Mouse (Mus musculus) kidney, adult 8-10 months (tissue): ENCODE results near the gene Capg.
A peak's percentile ranks its signal among the peaks of the same experiment; 100 is the strongest.
"Not testable (repeated sequence)": the region's sequence is repeated elsewhere in the genome, so short reads cannot be mapped to it uniquely, and the experiment has no call there.

Source experiments
- DNase-seq, 2 experiments: peaks; one replicate each; pipeline ENCODE4 v3.0.0; 2022

The Capg gene

DNA sequence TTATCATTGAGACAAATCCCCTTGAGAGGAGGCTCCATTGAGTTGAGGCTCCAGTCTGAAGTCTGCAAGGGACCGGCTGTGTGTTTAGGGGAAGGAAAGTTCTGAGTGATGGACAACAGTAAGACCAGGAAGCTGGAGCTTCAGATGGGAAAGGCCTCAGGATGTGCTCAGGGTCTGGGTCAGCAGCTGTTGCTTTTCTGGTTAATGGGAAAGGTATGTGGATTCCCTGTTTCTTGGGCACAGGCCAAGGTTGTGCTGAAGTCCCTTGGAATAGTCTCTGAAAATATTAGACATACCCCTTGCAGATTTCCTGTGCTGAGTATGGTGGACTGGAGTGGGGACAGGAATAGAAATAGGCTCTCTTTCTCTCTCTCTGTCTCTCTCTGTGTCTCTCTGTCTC is 10.6 kb upstream of the Capg start:
- not testable (repeated sequence) for DNase-seq

DNA sequence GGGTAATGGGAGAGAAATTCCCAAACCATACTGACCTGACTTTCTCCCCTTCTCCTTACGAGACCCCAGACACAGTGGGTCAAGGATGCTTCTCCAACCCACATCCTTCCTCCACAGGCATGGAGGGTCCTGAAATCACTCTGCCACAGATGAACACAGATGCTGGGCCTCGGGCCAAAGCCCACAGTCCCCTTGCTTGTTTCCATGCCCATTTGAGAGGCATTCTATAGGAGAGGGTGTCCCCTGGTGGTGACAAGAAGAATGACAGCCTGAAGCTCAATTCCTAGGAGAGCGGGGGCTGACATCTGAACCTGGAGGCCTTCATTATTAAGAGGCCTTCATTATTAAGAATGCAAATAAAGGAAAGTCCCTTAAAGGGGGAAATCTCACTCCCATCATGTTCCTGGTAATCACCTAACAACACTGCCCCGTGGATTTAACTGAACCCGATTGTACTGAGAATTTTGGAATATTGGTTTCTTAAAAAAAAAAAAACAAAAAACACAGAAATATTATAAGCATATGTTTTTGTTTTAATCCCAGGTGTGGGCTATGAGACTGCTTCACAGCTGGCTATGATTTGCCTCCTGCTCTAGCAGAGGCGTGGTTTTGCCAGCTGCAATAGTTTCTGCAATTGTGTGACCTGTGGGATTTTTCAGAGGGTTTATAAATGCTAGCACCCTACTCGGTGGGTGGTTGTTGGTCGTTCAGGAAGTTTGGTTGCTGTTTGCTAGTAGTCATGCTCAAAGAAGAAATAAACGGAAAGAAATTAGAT is 10.0 kb upstream of the Capg start:
- peak in 1 of 2 experiments; percentile 65 for DNase-seq

DNA sequence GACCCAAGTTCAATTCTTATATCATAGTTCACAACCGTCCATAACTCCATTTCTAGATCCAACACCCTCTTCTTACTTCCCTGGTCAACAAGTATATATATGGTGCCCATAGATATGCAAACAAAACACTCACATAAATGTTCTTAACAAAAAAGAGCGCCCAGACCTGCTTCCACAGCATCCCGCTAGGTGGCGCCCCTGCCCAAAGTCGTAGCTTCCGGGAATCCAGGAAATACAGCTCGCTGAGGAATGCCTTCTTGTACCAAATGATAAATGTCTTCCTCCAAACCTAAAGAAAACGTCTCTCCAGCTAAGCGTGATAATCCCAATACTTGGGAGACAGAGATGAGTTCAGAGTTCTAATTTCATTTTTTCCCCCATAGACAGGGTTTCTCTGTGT is 9.0 kb upstream of the Capg start:
- peak; percentile 71 to 87 for DNase-seq

DNA sequence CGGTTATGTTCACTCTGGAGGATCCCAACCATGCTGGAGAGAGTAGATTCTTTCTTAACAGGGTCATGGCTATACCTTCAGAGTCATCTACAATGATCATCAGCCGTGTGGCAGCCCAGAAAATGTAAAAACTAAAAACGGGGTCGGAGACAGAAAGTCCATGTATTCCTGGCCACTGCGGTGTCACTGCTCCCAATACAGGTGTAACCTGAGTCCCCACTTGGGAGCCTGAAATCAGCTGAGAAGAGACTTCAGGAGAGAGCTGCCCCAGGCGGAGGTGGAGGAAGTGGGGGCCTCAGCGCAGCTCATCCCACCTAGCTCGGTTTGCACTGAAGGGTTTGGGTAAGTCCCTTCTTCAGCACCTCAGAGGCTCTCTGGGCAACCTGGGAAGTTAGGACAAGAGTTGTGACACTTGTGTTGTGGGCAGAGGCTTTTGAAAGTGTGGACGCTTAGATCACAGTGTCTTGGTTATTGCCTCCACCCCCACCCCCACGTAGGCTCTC is 6.1 kb upstream of the Capg start:
- DNase-seq: no peak

DNA sequence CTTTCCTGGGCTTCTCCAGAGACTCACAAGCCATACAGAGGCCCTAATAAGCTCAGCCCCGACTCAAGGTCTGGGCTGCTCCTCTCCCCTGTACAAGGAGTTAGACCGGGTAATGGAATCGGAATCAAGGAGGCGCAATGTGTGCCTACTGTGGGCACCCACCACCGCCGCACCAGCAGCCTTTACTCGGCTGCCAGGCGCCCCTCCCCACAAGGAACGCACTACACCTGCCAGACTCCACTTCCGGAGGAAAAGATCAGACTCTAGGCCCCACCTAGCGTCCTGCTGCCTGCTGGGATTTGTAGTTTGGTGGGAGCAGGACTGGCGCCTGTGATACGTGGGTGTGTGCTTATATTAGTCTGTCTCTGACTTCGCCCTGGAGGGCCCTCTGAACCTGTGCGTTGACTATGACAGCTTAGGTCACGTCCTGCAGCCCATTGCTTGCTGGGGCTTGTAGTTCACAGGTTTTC is 5.6 kb upstream of the Capg start:
- DNase-seq: peak; percentile 91 to 95

DNA sequence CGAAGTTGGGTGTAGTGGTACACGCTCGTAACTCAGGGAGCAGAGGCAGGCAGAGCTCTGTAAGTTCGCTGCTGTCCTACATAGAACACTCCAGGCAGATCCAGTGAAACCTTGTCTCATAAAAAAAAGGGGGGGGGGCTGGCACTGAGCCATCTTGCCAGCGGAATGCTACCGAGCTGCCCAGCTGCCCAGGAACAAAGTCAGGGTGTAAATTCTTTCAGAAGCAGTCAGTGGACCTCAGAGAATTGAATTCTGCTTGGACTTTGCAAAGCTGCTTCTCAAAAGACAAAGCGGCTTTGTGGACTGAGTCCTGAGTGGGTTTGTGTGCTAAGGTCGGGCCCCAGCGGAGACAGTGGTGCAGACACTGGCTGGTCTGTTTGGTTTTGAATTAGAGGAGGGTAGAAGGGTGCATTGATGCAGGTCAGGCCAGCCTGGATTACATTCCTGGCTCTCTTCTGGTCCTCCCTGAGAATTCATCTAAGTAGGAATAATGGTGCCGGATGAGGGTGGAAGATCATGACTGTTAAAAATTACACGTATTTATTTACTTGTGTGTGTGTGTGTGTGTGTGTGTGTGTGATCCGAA is 833 bp upstream of the Capg start:
- DNase-seq: peak in 1 of 2 experiments; percentile 57

DNA sequence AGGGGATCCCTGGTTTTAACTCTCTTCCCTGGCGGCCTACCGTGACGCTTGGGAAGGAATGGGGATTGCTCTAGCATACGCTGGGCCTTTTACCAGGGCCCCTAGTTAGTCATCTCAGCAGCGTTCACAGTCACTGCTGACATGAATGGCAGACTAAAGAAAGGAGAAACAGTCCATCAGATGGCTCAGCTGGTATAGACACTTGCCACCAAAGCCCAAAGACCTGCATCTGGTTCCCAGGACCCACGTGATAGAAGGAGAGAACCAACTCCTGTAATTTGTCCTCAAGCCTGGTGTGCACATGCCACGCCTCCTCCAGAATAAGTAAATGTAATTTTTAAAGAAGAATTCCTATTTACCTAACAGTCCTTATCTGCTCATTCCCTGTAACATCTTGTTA is 1.2 kb downstream of the Capg start:
- no peak for DNase-seq

DNA sequence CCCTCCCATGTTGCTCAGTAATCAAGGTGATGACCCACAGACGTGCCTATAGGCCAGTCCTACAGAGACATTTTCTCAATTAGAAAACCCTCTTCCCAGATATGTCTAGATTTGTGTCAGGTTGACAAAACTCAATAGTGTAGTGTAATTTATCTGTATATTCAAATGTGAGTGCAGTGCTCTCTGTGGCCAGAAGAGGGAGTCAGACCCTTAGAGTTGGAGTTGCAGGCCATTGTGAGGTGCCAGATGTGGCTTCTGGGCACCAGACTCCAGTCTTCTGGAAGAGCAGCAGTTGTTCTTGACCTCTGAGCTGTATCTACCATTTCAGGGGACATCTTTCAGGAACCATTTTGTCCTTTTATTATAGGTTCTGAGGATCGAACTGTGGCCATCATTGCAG is 2.9 kb downstream of the Capg start:
- DNase-seq: no peak

DNA sequence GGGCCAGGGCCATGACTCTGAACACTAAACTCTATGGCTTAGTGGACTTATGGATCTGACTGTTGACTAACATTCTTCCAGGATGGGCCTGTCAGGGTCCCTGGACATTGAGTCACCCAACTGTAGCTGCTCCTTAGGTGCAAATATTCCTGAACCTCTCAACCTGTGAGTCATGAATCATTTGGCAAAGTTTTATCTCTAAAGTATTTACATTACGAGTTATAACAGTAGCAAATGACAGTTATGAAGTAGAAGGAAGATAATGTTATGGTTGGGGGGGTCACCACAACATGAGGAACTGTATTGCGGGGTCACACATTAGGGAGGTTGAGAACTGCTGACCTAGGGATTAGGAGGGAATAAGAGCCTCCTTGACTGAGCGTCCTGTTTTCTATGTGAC is 3.7 kb downstream of the Capg start:
- no peak for DNase-seq

DNA sequence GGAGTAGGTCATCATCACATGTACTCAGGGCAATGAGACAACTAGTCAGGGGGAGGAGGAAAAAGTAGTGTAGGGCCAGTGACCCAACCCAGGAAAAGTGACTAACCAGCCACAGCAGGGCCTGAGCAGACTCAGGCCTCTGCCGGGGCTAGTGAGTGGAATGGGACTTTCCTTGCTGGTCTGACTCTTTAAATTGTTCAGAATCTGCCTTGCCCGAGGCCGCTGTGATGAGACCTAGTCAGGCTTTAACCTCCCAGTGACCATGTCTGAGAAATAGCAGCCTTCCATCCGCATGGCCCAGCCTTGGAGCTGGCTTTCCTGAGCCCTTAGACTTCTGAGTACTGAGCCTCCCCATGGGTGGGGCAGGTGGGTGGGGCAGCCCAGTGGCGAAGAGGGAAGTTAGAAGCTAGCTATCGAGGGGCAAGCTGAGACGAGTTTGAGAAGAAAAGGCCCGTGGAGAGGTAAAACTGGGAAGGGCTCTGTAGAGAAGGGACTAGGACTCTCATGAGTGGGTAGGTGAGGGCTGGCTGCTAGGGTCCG is 4.9 kb downstream of the Capg start:
- DNase-seq: no peak

DNA sequence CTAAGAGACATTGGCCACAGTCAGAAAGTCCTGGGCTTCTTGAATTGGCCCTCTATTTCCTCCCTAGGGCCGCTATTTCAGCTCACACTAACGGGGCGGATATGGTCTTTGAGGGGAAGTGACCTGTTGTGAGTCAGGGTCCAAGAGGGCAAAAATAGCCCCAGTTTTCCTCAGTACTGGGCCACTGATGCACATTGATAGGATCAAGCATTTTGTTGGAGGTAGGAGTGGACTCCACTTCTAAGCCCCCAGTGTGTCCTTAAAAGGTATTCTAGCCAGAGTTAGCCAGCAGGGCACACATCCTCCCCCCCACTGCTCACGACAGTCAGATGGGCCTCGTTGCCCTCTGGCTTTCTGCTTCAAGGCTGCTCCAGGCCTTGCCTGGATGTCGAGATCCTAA is 5.8 kb downstream of the Capg start:
- DNase-seq: no peak

DNA sequence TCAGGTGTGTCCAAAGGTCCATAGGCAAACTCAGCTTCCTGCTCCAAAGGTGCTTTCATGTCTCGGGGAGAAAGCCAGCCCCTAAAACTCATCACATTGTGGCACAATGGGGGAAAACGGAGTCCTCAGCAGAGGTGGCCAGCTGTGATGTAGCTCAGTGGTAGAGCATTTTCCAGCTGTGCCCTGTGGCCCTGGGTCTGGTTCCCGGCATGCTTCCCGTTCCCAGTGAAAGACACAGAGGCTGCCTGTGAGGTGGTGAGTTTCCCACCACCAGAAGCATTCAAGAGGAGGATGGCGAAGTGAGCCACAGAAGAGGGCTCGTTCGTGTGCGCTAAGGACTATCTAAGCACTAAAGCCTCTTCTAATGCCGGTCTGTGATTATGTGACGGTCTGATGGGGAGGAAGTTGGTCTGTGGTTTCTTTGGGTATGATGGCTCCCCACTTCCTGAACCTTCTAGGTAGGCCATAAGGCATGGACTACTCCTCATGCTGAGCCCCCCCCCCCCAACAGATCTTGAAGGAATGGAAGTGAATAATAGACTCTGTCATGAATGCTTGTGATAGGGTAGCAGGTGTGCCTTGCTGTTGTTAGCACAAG is 6.4 kb downstream of the Capg start:
- no peak for DNase-seq

DNA sequence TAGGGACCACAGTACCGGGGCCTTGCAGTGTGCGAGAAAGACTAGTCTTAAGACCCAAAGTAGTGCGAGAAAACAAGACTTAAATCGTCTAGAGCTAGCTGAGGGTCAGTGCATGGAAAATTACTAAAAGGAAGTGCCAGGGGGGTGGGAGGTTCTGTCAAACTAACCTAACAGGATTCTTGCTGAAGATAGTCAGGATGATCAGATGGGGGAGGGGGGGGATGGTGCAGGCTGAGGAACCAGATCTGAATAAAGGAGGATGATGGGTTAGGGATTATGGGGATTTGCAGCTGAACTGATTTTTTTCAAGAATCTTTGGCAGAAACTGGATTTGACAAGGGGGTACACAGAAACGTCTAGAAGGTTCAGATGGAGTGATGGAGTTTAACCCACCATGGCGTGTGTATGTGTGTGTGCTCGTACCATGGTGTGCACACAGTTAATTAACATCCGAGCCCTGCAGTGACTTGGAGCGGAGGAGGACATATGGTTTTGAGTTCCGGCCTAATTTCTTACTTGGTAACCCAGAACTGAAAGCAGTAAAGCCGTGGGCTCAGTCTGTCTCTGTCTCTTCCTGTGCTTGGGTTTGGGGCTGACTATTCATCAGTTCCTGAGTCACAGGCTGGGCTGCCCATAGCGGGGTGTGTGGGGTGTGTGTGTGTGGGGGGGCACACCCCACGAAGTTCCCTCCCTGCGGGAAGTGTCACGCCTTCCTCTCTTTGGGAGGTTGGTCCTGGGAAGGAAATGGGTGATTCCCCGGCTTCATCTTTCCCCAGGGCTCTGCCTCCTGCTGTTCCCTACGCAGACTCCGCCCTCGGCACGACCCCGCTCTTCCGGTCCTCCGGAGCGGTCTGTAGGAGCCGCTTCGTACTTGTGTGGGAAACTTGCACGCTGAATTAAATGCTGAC is 8.2 kb downstream of the Capg start:
- peak; percentile 57 to 67 for DNase-seq

DNA sequence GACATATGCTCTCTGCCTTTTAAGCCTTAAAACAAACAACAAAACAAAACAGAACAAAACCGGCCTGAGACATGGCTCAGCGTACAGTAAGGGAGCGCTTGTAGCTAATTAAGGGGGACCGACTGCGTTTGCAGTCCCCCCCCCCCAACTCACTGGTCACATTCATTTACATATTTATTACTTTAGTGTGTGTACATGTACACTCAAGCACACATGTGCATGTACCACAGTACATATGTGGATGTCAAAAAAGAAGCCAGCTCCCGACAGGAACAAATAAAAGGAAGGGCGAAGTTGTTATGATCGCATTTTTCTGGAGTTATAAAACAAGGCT is 8.9 kb downstream of the Capg start:
- no peak for DNase-seq

DNA sequence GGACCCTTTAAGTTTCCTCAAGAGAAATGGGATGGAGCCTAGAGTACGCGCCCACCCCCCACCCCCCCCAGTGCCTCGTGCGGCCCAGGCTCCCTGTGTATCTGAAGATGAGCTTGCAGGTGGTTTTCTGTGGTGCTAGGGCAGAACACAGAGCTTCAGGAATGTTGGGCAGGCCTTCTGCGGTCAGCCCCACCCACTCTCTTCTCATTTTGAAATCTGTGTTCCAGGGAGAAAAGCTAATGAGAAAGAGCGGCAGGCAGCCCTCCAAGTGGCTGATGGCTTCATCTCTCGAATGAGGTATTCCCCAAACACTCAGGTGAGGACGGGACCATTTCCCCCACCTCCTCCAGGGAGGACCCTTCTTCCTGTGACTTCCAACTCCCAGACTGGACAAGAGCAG is 16.6 kb downstream of the Capg start:
- DNase-seq: no peak

DNA sequence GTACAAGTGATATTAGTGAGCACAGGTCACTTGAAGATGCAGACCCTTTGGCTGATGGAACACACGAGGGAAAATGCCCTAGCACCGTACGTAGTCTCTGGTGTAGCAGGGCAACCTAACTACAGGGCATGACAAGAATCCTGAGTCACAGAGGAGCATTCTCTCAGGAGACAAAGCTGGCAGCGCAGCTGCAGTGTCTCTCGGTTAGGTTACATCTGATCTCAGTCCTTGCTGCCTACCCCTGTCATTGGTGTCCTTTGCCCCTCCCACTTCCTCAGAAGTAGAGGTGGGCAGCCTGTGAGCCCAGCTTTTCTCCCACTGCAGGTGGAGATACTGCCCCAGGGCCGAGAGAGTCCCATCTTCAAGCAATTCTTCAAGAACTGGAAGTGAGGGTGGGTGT is 18.3 kb downstream of the Capg start:
- DNase-seq: no peak

DNA sequence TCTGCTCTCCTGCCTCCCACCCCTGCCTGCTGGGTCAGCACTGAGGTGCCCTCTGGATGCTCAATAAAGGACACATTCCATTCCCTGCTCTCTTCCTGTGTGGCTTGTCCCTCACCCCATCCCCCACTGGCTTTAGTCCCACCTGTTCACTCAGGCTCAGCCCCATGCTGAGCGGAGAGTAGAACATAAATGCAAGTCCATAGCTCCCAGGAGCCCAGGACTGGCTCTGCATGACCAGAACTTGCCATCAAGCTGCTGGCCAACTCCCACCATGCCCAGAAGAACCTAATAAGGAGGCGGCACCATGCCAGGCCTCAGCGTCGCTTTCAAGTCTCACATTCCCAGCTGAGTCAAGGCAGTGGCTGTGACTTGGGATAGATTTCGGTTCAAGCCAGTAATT is 18.7 kb downstream of the Capg start:
- peak in 1 of 2 experiments; percentile 62 for DNase-seq

DNA sequence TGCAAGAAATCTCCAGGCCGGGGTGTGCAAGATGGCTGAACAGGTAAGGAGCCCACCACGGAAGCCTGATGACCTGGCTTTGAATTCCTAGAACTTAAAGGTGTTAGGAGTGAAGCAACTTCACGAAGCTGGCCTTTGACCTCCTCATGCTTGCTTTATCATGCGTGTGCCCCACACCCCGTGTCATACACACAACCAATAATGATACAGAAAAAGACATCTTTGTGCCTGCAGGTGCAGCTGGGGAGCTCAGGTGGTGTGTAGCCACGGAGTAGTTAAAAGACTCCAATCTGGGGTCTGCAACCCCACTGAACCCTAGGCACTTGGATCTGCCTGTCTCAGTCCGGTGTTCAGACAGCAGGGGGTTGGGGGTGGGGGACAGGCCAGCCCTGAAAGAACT is 21.3 kb downstream of the Capg start:
- DNase-seq: no peak

DNA sequence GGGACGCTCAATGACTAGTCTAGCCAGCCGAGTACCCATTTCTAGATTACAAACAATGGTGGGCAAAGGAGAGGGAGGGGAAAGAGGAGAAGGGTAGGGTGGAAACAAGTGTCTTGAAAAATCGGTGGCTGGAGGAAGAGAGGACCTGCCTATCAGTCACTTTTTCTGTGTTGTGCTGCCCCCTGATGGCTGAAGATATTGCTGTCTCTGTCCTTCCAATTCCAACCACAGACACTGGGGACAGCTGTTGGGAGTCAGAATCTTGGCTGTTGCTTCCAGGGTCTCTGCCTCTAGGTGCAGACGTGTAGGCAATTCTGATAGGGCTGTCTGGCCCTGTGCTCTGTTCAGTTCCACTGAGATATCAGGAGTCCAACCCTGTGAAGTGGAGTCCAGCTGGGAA is 21.9 kb downstream of the Capg start:
- peak; percentile 81 to 92 for DNase-seq

DNA sequence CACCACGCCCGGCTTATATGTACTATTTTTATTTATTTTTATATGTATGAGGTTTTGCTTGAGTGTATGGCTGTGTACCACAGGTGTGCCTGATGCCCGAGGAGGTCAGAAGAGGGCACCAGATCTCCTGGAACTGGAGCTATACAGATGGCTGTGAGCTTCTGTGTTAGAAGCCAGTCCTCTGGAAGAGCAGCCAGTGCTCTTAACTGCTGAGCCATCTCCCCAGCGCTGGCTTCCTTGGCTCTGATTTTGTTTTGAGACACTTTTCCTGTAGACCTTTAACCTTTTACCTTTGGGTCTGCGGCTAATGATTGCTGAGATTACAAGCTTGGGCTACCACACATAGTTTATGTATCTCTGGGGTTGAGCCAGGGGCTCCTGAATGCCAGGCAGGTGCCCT is 23.3 kb downstream of the Capg start:
- peak; percentile 69 to 82 for DNase-seq

DNA sequence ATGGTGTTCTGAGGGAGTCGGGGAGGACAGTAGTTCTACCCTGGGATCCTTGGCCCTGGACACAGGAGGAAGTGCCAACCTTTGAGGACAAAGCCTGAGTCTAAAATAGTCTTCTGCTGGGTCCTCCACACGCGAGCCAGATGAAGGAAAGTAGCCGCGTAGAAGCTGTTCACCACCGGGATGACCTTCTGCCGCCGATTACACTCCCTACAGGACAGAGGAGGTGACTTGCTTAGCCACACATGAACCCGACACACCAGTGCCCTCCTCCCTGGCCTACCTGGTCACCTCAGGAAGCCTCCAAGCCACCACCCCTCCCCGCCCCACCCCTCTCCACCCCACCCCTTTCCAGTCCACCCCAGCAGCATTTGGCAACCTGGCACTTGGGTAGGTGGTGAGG is 24.5 kb downstream of the Capg start:
- DNase-seq: no peak

DNA sequence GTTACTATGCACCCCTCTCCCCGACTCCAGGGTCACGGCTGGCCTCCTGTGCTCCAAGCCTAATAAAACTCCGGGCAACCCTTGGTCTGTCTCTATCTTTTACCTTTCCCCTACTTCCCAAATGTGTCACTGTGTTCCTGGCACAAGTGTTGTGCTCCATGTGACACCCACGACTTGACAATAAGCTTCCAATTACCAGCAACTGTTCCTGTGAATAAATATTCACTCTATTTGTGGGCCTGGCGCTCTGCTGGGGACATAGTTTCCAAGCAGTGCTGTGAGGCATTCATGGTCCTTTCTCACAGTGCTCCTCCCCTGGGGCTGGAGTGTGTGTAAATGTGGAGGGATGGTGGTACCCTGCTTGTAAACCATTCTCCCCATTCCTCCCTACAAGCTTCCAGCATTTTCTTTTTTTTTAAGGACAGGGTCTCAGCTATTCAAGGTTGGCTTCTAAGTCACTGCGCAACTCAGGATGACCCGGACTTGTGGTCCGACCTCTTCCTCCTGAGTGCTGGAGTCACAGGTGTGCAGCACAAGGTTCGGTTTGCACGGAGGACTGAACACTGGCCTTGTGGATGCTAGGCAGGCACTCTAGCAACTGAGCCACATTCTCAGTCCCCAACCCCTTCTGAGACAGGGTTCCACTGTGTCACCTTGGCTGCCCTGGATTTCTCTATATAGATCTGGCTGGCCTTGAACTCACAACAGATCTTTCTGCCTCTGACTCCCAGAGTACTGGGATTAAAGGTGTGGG is 26.6 kb downstream of the Capg start:
- no peak for DNase-seq
